Mouse (Mus musculus): ENCODE measurements around the gene Fgd3.

GRCm38 (mm10) chr13:49296270-49296669, 23.8 kb downstream of the Fgd3 start:
- TF ChIP-seq POLR2A (IDR thresholded peaks at IDR 0.05; ENCODE audit: borderline replicate concordance, insufficient read depth, low read length) (no peak), CTCF (IDR thresholded peaks at IDR 0.05; ENCODE audit: borderline replicate concordance, insufficient read depth, low read depth, low read length) (no peak)

All from cerebellum, adult 2 months (tissue).